Mouse (Mus musculus) embryo, embryonic 10.5 days (tissue): ENCODE results near the gene Gm19426.

Experiments used
- DNase-seq: peaks from one replicate; pipeline ENCODE4 v3.0.0-alpha.2; 2015; ENCODE audit warnings: low spot score

Gene Gm19426

DNA sequence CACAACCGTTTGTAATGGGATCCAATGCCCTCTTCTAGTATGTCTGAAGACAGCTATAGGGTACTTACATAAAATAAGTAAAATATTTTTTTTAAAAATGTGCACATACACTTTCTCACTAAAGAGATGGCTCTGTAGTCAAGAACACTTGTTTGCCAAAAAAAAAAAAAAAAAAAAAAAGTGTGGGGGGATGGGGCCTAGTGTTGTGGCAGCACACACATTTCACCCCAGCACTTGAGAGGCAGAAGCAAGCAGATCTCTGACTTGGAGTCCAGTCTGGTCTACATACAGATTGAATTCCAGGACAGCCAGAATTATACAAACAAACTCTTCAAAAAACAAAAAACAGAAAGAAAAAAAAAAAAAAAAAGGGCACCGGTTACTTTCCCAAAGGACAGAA, 22.7 kb downstream of the Gm19426 start:
- DNase-seq = no peak

DNA sequence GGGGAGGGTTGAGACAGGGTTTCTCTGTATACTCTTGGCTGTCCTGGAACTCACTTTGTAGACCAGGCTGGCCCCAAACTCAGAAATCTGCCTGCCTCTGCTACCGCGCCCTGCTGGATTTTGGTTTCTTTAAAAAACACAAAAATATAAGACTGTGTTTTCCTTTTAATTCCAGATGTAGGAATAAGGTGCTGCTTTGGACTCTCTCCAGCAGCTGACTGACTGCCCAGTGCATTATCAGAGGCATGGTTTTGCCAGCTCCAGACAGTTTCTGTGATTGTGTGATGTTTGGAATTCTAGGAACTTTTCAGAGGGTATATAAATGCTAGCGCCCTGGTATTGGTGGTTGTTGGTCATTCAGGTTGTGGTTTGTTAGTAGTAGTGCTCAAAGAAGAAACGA, 26.1 kb downstream of the Gm19426 start:
- DNase-seq = no peak

DNA sequence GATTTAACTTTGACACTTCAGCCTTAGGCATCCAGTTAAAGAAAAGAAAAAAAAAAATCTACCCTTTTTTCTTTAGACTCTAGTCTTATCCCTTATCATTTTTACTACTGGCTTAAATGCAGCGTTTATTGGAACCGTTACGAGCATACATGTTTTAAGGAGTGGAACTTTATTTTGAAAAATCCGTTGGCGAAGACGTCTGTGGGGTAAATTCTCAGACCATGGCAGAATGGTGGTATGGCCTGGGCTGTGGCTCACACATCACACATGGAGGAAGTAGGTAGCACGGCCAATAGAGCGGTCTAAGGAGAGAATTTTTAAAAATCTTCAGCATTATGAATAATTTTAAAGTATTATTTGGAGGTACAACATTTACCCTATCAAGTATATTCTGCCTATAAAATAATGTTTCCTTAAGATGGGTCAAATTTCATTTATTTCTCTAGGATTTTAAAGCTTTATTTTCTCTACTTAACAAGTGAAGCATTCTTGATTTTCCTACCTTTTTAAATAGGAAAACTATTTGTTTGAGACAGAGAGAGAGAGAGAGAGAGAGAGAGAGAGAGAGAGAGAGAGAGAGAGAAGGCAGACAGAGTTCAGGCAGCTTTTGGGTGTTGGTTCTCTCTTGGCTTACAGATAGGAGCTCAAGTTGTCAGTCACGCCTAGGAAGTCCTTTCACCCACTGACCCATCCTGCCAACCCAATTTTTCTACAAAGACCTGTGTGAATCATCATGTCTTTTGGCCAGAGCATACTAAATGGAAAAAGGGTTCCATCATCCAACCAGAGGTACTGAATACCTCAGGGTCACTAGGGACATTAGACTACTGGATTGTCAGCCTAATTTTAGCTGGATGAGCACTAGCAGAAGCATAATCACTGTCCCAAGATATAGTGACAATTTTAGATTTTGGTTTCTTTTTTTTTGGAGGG, 26.8 kb downstream of the Gm19426 start:
- DNase-seq = no peak

DNA sequence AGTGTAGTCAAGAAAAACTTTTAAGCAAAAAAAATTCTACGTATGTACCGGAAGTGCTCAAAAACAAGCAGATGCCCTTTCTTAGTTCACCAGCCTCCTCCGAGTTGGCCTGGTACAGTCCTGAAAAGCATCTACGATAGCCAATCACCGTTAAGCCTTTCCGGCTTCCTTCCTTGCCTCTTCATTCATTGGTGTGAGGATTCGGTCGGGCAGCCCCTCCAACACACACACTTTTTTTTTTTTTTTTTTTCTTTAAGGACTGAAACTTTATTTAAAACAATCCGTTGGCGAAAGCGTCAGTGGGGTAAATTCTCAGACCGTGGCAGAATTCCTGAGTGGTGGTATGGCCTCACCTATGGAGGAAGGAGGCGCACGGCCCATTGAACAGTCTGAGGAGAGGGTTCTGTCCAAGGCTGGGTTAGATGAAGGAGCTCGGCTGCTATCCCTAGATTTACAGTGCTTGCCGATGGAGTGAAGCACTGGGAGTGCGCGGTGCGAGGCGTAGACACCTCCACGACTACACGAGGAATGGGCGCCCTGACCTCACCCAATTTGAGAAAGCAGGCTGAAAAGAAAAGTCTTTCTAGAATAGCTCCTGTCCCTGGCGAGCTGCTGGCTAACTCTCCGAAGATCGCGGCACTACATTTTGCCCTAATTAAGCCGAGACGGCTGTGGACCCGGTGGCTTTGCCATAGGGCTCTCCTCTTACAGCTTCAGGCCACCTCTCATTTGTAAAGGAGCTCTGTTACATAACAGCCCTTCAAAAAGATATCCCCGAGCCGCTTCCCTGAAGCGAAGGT, 27.7 kb downstream of the Gm19426 start:
- DNase-seq = peak; percentile 94

DNA sequence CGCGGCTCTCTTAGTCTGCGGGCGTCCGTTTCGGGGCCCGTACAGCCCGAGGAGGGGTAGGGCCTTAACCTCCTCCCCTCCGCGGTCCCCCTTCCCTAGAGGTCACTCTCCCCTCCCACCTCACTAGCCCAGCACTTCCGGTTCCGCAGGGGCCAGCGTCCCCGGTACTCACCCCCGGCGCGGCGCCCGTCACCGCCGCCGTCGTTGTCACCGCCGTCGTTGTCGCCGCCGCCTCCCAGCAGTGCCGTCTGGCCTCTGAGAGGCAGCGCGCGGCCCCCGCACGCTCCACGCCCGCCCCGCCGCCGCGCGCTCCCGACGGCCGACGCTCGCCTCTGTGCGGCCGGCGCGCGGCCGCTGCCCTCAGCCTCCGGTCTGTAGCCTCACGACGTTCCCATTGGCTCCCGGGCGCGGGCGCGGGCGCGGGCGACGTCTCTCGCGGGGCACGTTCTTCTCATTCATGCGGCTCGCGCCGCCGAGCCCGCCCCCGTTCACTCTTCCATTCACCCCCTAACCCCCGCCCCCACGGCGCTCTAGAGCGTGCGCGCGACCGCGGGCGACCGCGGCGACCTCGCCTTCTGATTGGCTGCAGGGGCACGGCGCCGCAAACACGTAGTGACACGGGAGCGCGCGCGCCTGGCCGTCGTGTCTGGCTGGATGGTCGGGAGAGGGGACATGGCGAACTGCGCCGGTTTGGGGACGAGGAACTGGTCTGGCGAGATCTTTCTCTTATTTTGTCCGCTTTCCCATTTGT, 28.5 kb downstream of the Gm19426 start, which contains the start of gene Zdhhc5:
Gene Zdhhc5 (minus strand): TSS at position 370 of the 751 bp plus-strand sequence.
- DNase-seq = peak; percentile 98

DNA sequence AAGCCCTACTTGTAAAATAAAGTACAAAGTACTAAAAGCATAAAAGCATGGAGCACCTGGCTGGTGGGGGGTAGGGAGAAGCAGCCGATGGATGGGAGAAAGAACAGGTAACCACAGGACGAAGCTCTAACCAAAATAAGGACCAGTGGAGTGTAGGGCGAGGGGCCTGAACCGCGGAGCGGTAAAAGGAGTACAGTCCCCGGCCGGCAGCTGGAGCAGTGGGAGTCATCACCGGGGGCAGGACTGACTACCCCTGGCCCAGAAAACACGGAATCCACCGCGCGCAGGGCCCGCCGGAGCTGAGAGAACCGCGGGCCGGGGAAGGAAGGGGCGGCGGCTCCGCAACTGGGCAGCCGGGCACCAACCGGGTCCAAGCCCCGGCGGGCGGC, 29.0 kb downstream of the Gm19426 start:
- DNase-seq = no peak

DNA sequence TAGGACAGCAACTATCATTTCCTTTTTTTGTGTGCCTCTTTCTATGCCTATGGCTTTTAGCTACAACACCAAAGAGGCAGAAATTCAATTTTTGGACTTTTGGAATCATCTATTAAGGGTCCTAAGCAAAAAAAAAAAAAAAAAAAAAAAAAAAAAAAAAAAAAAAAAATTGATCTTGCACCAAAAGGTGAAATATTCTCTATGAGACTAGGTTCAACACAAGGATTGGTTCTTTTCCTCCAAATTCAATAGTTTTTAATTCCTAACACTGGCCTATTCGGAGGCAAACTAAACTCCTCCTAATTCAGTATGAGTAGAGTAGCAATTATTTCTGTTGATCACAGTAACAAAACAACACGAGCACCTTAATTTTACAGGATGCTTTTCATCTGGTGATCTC, 31.6 kb downstream of the Gm19426 start:
- no peak for DNase-seq

DNA sequence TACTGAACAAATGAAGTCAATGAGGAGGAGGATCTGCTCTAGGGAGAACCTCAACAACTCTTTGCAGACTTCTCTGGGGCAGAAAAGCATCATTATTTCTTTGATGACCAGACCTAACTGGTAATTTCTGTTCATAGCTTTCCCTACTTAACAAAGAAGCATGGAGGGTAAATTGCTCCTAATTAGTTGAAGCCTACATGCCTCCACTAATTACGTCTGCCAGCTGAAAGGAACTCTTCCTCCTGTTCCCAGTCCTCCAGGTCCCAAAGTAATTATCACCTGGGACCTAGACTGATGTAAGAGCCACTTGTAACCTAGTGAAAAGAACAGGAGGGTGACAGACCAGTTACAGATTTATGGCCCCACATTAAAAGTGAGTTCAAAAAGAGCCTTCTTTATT, 35.9 kb downstream of the Gm19426 start:
- DNase-seq = no peak

DNA sequence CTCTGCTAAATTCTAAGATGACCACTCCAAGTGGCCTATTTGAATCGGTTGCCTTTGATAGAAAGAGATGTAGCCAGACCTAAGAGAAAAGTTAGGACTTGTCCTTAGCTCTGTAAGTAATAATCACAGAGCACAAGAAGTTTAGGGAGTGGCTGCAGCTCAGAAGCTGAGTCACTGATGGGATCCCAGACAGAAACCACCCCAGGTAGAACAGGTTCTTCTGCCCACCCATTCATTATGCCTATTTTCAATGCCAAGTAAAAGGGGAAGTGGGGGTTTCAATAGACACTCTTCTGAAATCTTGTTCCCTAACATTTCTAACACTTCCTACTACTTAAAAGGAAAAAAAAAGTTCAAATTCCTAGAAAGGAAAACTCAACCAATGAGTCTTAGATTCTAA, 38.2 kb downstream of the Gm19426 start:
- no peak for DNase-seq

DNA sequence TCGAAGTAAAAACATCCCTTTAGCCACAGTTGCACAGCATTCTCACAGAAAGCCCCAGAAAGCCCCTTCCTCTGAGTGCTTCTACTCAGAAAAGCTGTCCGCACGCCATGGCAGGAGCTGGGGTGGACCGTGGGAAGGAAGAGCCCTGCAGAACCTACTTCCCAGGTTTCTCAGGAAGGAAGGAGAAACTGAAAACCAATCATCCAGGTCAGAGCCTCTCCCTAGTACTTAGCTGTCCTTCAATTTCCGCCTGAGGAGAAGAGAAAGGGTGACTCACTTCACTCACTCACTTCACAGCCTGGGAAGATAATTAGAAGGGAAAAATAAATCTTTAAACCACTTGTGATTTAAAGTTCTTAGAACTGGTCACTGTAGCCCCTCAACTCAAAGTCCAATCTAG, 39.1 kb downstream of the Gm19426 start:
- no peak for DNase-seq

DNA sequence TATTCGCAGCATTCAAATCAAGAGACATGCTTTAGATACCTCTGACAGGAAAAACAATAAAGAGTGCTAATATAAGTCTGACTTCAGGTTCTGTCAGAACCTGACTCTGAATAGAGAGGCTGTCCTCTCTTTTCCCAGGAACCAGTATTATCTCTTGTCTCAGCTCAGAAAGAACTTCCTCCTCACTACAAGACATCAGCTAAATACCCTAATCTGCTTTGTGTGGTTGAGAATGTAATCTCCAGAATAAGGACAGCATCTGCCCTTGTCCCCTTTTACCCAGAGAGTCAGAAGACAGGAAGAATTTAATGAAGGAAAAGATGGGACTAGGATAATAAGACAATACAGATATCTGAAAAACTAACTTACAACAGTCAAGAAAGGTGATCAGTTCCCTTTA, 40.0 kb downstream of the Gm19426 start:
- DNase-seq = no peak

DNA sequence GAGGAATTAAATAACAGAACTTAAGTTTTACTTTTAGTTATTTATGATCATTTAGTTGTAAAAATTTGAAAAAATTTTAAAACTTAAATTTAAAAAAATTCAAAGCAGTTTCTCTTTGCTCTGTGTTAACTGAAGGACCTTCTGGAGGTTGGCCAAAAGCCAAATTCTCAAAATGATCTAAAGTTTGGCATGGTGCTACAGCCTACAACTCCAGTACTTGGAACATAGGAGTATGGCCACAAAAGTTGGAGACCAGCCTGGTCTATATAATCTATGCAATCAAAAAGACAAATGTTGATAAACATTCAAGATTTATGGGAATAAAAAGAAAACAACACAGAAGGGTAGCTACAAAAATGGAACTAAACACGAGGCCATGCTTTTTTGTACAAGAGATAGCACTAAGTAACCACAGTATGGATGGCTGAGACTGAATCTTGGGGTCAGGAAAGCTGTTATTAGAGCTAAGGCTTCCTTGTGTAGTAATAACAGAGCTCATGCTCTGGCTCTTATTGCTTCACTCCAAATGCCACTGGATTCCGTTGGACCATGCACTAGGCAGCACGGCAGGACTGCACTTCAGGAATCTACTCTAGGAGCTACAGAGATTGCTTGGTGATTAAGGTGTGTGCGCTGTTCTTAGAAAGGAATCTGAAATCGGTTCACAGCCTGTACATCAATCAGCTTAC, 48.3 kb downstream of the Gm19426 start:
- DNase-seq = no peak
